Mouse (Mus musculus): ENCODE data around the gene Art2b.
"Not testable (repeated sequence)": the region's sequence is repeated elsewhere in the genome, so short reads cannot be mapped to it uniquely, and the experiment has no call there.

Gene Art2b

GRCm38 (mm10) chr7:101564086-101564485 lies 21.3 kb downstream of the Art2b start:
- DNase-seq (ENCODE audit: low read depth, low spot score), result no peak

GRCm38 (mm10) chr7:101559393-101559792 lies 26.0 kb downstream of the Art2b start:
- not testable (repeated sequence) for DNase-seq (ENCODE audit: low read depth, low spot score)

GRCm38 (mm10) chr7:101557391-101557790 lies 28.0 kb downstream of the Art2b start:
- DNase-seq (ENCODE audit: low read depth, low spot score), result no peak

- not testable (repeated sequence) for DNase-seq (ENCODE audit: low read depth, low spot score)
These were observed 29.9 kb downstream of the Art2b start for GRCm38 (mm10) chr7:101555473-101555872.

GRCm38 (mm10) chr7:101551530-101551929 lies 33.9 kb downstream of the Art2b start:
- no peak for DNase-seq (ENCODE audit: low read depth, low spot score)

GRCm38 (mm10) chr7:101550686-101551485 lies 34.5 kb downstream of the Art2b start:
- no peak for DNase-seq (ENCODE audit: low read depth, low spot score)

- DNase-seq (ENCODE audit: low read depth, low spot score), result no peak
These were observed 36.1 kb downstream of the Art2b start for GRCm38 (mm10) chr7:101549266-101549665.

GRCm38 (mm10) chr7:101547651-101548050 lies 37.7 kb downstream of the Art2b start:
- DNase-seq (ENCODE audit: low read depth, low spot score), result no peak

- no peak for DNase-seq (ENCODE audit: low read depth, low spot score)
These were observed 43.7 kb downstream of the Art2b start for GRCm38 (mm10) chr7:101541734-101542133.

- DNase-seq (ENCODE audit: low read depth, low spot score), result peak; percentile 63
These were observed 44.3 kb downstream of the Art2b start for GRCm38 (mm10) chr7:101541132-101541531.

GRCm38 (mm10) chr7:101540684-101541083 lies 44.7 kb downstream of the Art2b start:
- no peak for DNase-seq (ENCODE audit: low read depth, low spot score)

GRCm38 (mm10) chr7:101539774-101540173 lies 45.6 kb downstream of the Art2b start:
- no peak for DNase-seq (ENCODE audit: low read depth, low spot score)

GRCm38 (mm10) chr7:101538141-101538933 lies 47.1 kb downstream of the Art2b start:
- peak; percentile 42 for DNase-seq (ENCODE audit: low read depth, low spot score)

- no peak for DNase-seq (ENCODE audit: low read depth, low spot score)
These were observed 47.9 kb downstream of the Art2b start for GRCm38 (mm10) chr7:101537541-101537940.

- no peak for DNase-seq (ENCODE audit: low read depth, low spot score)
These were observed 49.9 kb downstream of the Art2b start for GRCm38 (mm10) chr7:101535517-101535916.

GRCm38 (mm10) chr7:101535102-101535501 lies 50.3 kb downstream of the Art2b start:
- DNase-seq (ENCODE audit: low read depth, low spot score), result no peak

GRCm38 (mm10) chr7:101534428-101534827 lies 51.0 kb downstream of the Art2b start:
- DNase-seq (ENCODE audit: low read depth, low spot score), result no peak
